Mouse (Mus musculus) midbrain, postnatal 0 days (tissue): ENCODE results near the gene Drc7. TPM values are rescaled to one million over a fixed set of nuclear protein-coding genes. Genes with fewer than 3 reads are reported as not detected.

Experiments used
- ATAC-seq: fragments of 200-750 bp; cut with Nextera tagmentation; 2 replicates; pipeline ENCODE4 v1.8.0; 2017; ENCODE audit warnings: moderate number of reproducible peaks, mild to moderate bottlenecking, moderate TSS enrichment, moderate library complexity; ENCODE audit not compliant: low FRiP score
- DNase-seq: peaks from one replicate; pipeline ENCODE4 v3.0.0-alpha.2; 2015; ENCODE audit warnings: low spot score
- H3K27ac ChIP-seq: fragments of 300-500 bp; sonication (generic); 2 replicates; pipeline ENCODE4 v1.5.1; 2014; ENCODE audit warnings: low read depth, mild to moderate bottlenecking, low read length, mixed read lengths
- H3K27me3 ChIP-seq: fragments of 300-500 bp; sonication (generic); 2 replicates; pipeline ENCODE4 v1.6.1; 2014; ENCODE audit warnings: low read length, control low read depth, mixed read lengths; ENCODE audit not compliant: insufficient read depth
- H3K36me3 ChIP-seq: fragments of 300-500 bp; sonication (generic); 2 replicates; pipeline ENCODE4 v1.6.1; 2014; ENCODE audit warnings: low read length, control low read depth, mixed read lengths; ENCODE audit not compliant: insufficient read depth
- H3K4me1 ChIP-seq: fragments of 300-500 bp; sonication (generic); 2 replicates; pipeline ENCODE4 v1.6.1; 2014; ENCODE audit warnings: mild to moderate bottlenecking, control low read depth, antibody characterized with exemption, low read length, mixed read lengths; ENCODE audit not compliant: insufficient read depth
- H3K4me2 ChIP-seq: fragments of 300-500 bp; sonication (generic); 2 replicates; pipeline ENCODE4 v1.6.1; 2014; ENCODE audit warnings: low read depth, mild to moderate bottlenecking, low read length, mixed read lengths; ENCODE audit not compliant: poor library complexity, severe bottlenecking
- H3K4me3 ChIP-seq: fragments of 300-500 bp; sonication (generic); 2 replicates; pipeline ENCODE4 v1.5.1; 2014; ENCODE audit warnings: low read depth, mild to moderate bottlenecking, low read length, moderate library complexity
- H3K9ac ChIP-seq: fragments of 300-500 bp; sonication (generic); replicated peaks from 2 replicates; pipeline ENCODE4 v1.6.1; 2014; ENCODE audit warnings: mild to moderate bottlenecking, low read length, moderate library complexity, mixed read lengths; ENCODE audit not compliant: poor library complexity, severe bottlenecking
- H3K9me3 ChIP-seq: fragments of 300-500 bp; sonication (generic); 2 replicates; pipeline ENCODE4 v1.6.1; 2016; ENCODE audit warnings: low read length, control low read depth
- CTCF ChIP-seq: IDR thresholded peaks from 2 replicates; pipeline ENCODE4 v1.5.1; 2016; ENCODE audit warnings: antibody characterized with exemption, mild to moderate bottlenecking
- WGBS: fragments of 180-500 bp; shearing (Covaris S2); extraction: QIAGEN DNeasy Blood & Tissue Kit; methylation state at CpG from one replicate; pipeline ENCODE4 v1.1.7; 2014; 5-methylcytosine and 5-hydroxymethylcytosine counted together
- polyA plus RNA-seq: library from polyadenylated mRNA; unstranded; fragments of >200 nt; fragmentation: Nextera tagmentation; extraction: Ambion mirVana; gene quantifications from 2 replicates; pipeline ENCODE4 v1.2.1, GENCODE M21; 2015
- total RNA-seq: library from RNA; depleted of rRNA; stranded (reverse); fragments of >200 nt; gene quantifications from 2 replicates; pipeline ENCODE4 v1.2.3, GENCODE M21; 2014

The Drc7 gene
- total and polyA plus RNA-seq, 2 experiments from 2014 or later, result 3.6 to 9.8 TPM

GRCm38 (mm10) chr8:95037106-95037925 lies 17.6 kb upstream of the Drc7 start:
- H3K4me2 ChIP-seq, result no peak overlapping the region
- no peak overlapping the region for H3K4me3 ChIP-seq
- H3K36me3 ChIP-seq, result no peaks in the 10 kb centered on the region
- DNase-seq (peak; percentile 51), ATAC-seq (no peak)
- H3K9ac ChIP-seq, result no peak overlapping the region
- H3K4me1 ChIP-seq, result no peaks in the 10 kb centered on the region
- TF ChIP-seq CTCF, result no peak
- H3K27ac ChIP-seq, result no peak overlapping the region
- no peaks in the 10 kb centered on the region for H3K9me3 ChIP-seq
- WGBS, result 61% methylated on average over 7 of the region's 7 CpGs
- no peaks in the 10 kb centered on the region for H3K27me3 ChIP-seq

- Histone ChIP-seq H3K27me3 (no peaks in the 10 kb centered on the region), H3K4me2 (no peak overlapping the region), H3K4me3 (no peak overlapping the region), H3K9ac (no peak overlapping the region), H3K9me3 (no peaks in the 10 kb centered on the region), H3K4me1 (no peaks in the 10 kb centered on the region), H3K36me3 (no peaks in the 10 kb centered on the region), H3K27ac (no peak overlapping the region)
- TF ChIP-seq CTCF, result no peak
- ATAC-seq (no peak), DNase-seq (no peak)
- WGBS, result 78% methylated on average over 6 of the region's 6 CpGs
Measured at GRCm38 (mm10) chr8:95041883-95042784, 12.8 kb upstream of the Drc7 start.

GRCm38 (mm10) chr8:95044811-95045210 lies 10.1 kb upstream of the Drc7 start:
- H3K4me2 ChIP-seq, result no peak overlapping the region
- H3K36me3 ChIP-seq, result no peaks in the 10 kb centered on the region
- no peak overlapping the region for H3K4me3 ChIP-seq
- H3K9ac ChIP-seq, result no peak overlapping the region
- no peak for ATAC-seq
- H3K27ac ChIP-seq, result peak overlapping the region; percentile 60
- no peaks in the 10 kb centered on the region for H3K4me1 ChIP-seq
- no peaks in the 10 kb centered on the region for H3K27me3 ChIP-seq
- 33% methylated on average over 4 of the region's 4 CpGs for WGBS
- DNase-seq, result peak; percentile 41
- H3K9me3 ChIP-seq, result no peaks in the 10 kb centered on the region
- no peak for TF ChIP-seq CTCF

GRCm38 (mm10) chr8:95046982-95047381 lies 7.9 kb upstream of the Drc7 start:
- Histone ChIP-seq H3K36me3 (no peaks in the 10 kb centered on the region), H3K27ac (no peak overlapping the region), H3K4me3 (no peak overlapping the region), H3K9ac (no peak overlapping the region), H3K4me2 (no peak overlapping the region), H3K4me1 (no peaks in the 10 kb centered on the region), H3K9me3 (no peaks in the 10 kb centered on the region), H3K27me3 (no peaks in the 10 kb centered on the region)
- DNase-seq, result no peak
- ATAC-seq, result no peak
- TF ChIP-seq CTCF, result no peak
- 73% methylated on average over 3 of the region's 3 CpGs for WGBS

GRCm38 (mm10) chr8:95047884-95048680 lies 6.8 kb upstream of the Drc7 start:
- DNase-seq, result peak; percentile 55

More at GRCm38 (mm10) chr8:95047884-95048680, 6.8 kb upstream of the Drc7 start:
- TF ChIP-seq CTCF, result no peak
- Histone ChIP-seq H3K27me3 (no peaks in the 10 kb centered on the region), H3K36me3 (no peaks in the 10 kb centered on the region), H3K4me2 (no peak overlapping the region), H3K4me1 (no peaks in the 10 kb centered on the region), H3K27ac (peak overlapping the region; percentile 34; the same call in 1 of the 2 replicates), H3K9ac (no peak overlapping the region), H3K9me3 (no peaks in the 10 kb centered on the region), H3K4me3 (no peak overlapping the region)
- ATAC-seq, result peak; percentile 31; the same call in 1 of the 2 replicates
- WGBS, result 55% methylated on average over 6 of the region's 6 CpGs
